In genomic region chr10:78396625-78396885, GRCm38 (mm10) we compare ENCODE assay signal across 7 mouse cellular contexts. TPM values are rescaled to one million over a fixed set of nuclear protein-coding genes. Genes with fewer than 3 reads are reported as not detected.
A peak's percentile ranks its signal among the peaks of the same experiment; 100 is the strongest.
DNase-seq lines count a peak whose midpoint lies in the region; ATAC-seq and TF ChIP-seq lines count a peak whose summit lies in the region.

No protein-coding gene starts in this region.

- WGBS in embryonic facial prominence, embryonic 14.5 days: 60% methylated on average over 4 of the region's 4 CpGs
- 63% methylated on average over 4 of the region's 4 CpGs for whole genome bisulfite sequencing in hindbrain, embryonic 11.5 days
- 63% methylated on average over 4 of the region's 4 CpGs for WGBS in midbrain, embryonic 11.5 days

- H3K36me3 ChIP-seq in CH12.LX (replicated peaks in 1 of 2; ENCODE audit: control insufficient read depth in 1 of 2, insufficient read depth in 1 of 2, low read length in 1 of 2): peaks cover 24 to 30% of the 10 kb centered on the region in 2 experiments
- peaks cover 22% of the 10 kb centered on the region for H3K36me3 ChIP-seq in embryonic facial prominence, embryonic 14.5 days (ENCODE audit: control insufficient read depth, insufficient read depth, low read length)
- H3K36me3 ChIP-seq in hindbrain, embryonic 11.5 days (ENCODE audit: control insufficient read depth, insufficient read depth, low read length): peaks cover 11% of the 10 kb centered on the region; the same call in 1 of the 2 replicates
- H3K36me3 ChIP-seq in midbrain, embryonic 11.5 days (ENCODE audit: control insufficient read depth, insufficient read depth, low read length): peaks cover 10% of the 10 kb centered on the region

- no peak overlapping the region for H3K4me3 ChIP-seq in CH12.LX (replicated peaks in 1 of 3; ENCODE audit: low read depth in 2 of 3, low read length in 2 of 3, poor library complexity in 1 of 3)
- no peak overlapping the region for H3K4me3 ChIP-seq in embryonic facial prominence, embryonic 14.5 days (ENCODE audit: low read depth, low read length)
- no peak overlapping the region for H3K4me3 ChIP-seq in hindbrain, embryonic 11.5 days (ENCODE audit: low read depth, low read length)
- H3K4me3 ChIP-seq in midbrain, embryonic 11.5 days (ENCODE audit: low read depth, low read length): no peak overlapping the region

- no peak overlapping the region for H3K4me2 ChIP-seq in CH12.LX (ENCODE audit: insufficient read depth, low read depth, poor library complexity, severe bottlenecking)
- H3K4me2 ChIP-seq in embryonic facial prominence, embryonic 14.5 days (ENCODE audit: low read depth, low read length): 0 out of 2 replicates have a peak overlapping the region, but pooled peaks have one; percentile 12
- peak overlapping the region; percentile 14; the same call in 1 of the 2 replicates for H3K4me2 ChIP-seq in hindbrain, embryonic 11.5 days (replicated peaks; ENCODE audit: low read depth, low read length)
- no peak overlapping the region for H3K4me2 ChIP-seq in midbrain, embryonic 11.5 days

- H3K9me3 ChIP-seq in CH12.LX (replicated peaks; ENCODE audit: low read length): peaks cover 3% of the 10 kb centered on the region
- H3K9me3 ChIP-seq in embryonic facial prominence, embryonic 14.5 days (ENCODE audit: control insufficient read depth, low read length): no peaks in the 10 kb centered on the region
- no peaks in the 10 kb centered on the region for H3K9me3 ChIP-seq in hindbrain, embryonic 11.5 days (ENCODE audit: control insufficient read depth, low read length)
- no peaks in the 10 kb centered on the region for H3K9me3 ChIP-seq in midbrain, embryonic 11.5 days (ENCODE audit: control insufficient read depth, low read length)

- no peak for TF ChIP-seq POLR2A in CH12.LX (IDR thresholded peaks at IDR 0.05; ENCODE audit: low read depth, low read length)

- ATAC-seq in embryonic facial prominence, embryonic 14.5 days (ENCODE audit: low read depth): no peak
- ATAC-seq in hindbrain, embryonic 11.5 days (ENCODE audit: low FRiP score): peak; percentile 44
- ATAC-seq in midbrain, embryonic 11.5 days (ENCODE audit: low FRiP score): peak; percentile 40; the same call in 1 of the 2 replicates

- no peak overlapping the region for H3K9ac ChIP-seq in CH12.LX (ENCODE audit: insufficient read depth, low read depth)
- no peak overlapping the region for H3K9ac ChIP-seq in embryonic facial prominence, embryonic 14.5 days (ENCODE audit: low read depth, low read length)
- H3K9ac ChIP-seq in hindbrain, embryonic 11.5 days (ENCODE audit: low read depth, low read length): no peak overlapping the region
- H3K9ac ChIP-seq in midbrain, embryonic 11.5 days (ENCODE audit: low read length): no peak overlapping the region

- no peak overlapping the region for H3K27ac ChIP-seq in CH12.LX (ENCODE audit: insufficient read depth, low read depth)
- no peak overlapping the region for H3K27ac ChIP-seq in embryonic facial prominence, embryonic 14.5 days (replicated peaks; ENCODE audit: low read depth, low read length)
- H3K27ac ChIP-seq in hindbrain, embryonic 11.5 days (ENCODE audit: low read depth, low read length): no peak overlapping the region
- H3K27ac ChIP-seq in midbrain, embryonic 11.5 days (ENCODE audit: low read depth, low read length): no peak overlapping the region

- TF ChIP-seq RAD21 in CH12.LX (IDR thresholded peaks at IDR 0.05; ENCODE audit: low read depth, low read length): no peak

- in situ Hi-C loops in CH12.LX (cut with MboI; ENCODE audit: low pct_ligation_motif_present, low pct_unique_long_range_greater_than_20kb, low sequenced_read_pairs): loop anchor here (25.0 kb wide), 1 partner anchor 359 kb away; the partner anchor contains the start of genes Aire and Dnmt3l

- no peak for TF ChIP-seq EP300 in CH12.LX (IDR thresholded peaks at IDR 0.05; ENCODE audit: low read length)

- dilution Hi-C loops in CH12.LX (cut with MboI; ENCODE audit: extremely low pct_ligation_motif_present, extremely low pct_unique_long_range_greater_than_20kb, low sequenced_read_pairs): no loop called here

- no peak for DNase-seq in CH12.LX (ENCODE audit: extremely low read depth)
- DNase-seq in embryonic facial prominence, embryonic 14.5 days (ENCODE audit: low spot score): no peak
- no peak for DNase-seq in hindbrain, embryonic 11.5 days (ENCODE audit: low spot score)
- no peak for DNase-seq in midbrain, embryonic 11.5 days (ENCODE audit: low spot score, missing footprints)
- DNase-seq in gastrocnemius, adult 8-10 months (ENCODE audit: low spot score in 2 of 2): no peak
- no peak for DNase-seq in ovary, postnatal 36 days (ENCODE audit: low spot score)
- DNase-seq in cerebellum, postnatal 25 days: no peak

- TF ChIP-seq CTCF in CH12.LX (conservative IDR thresholded peaks at IDR 0.05 in 1 of 2, IDR thresholded peaks at IDR 0.05 in 1 of 2; ENCODE audit: low read depth in 2 of 2, low read length in 2 of 2): no peak

- H3K27me3 ChIP-seq in CH12.LX (replicated peaks): peaks cover 6% of the 10 kb centered on the region
- H3K27me3 ChIP-seq in embryonic facial prominence, embryonic 14.5 days (replicated peaks; ENCODE audit: control insufficient read depth, insufficient read depth, low read length): peaks cover 5% of the 10 kb centered on the region
- H3K27me3 ChIP-seq in hindbrain, embryonic 11.5 days (ENCODE audit: control insufficient read depth, insufficient read depth, low read length): peaks cover 6% of the 10 kb centered on the region
- H3K27me3 ChIP-seq in midbrain, embryonic 11.5 days (ENCODE audit: control insufficient read depth, insufficient read depth, low read length): peaks cover 9% of the 10 kb centered on the region

- H3K79me2 ChIP-seq in CH12.LX (replicated peaks; ENCODE audit: control insufficient read depth, extremely low read depth, insufficient read depth, poor library complexity, severe bottlenecking): no peaks in the 10 kb centered on the region

- peaks cover 14 to 63% of the 10 kb centered on the region in 2 experiments for H3K4me1 ChIP-seq in CH12.LX (ENCODE audit: control insufficient read depth in 1 of 2, insufficient read depth in 2 of 2)
- H3K4me1 ChIP-seq in embryonic facial prominence, embryonic 14.5 days (ENCODE audit: control insufficient read depth, insufficient read depth, low read length): no peaks in the 10 kb centered on the region
- peaks cover 2% of the 10 kb centered on the region; the same call in 1 of the 2 replicates for H3K4me1 ChIP-seq in hindbrain, embryonic 11.5 days (replicated peaks; ENCODE audit: control insufficient read depth, insufficient read depth, low read length)
- peaks cover 12% of the 10 kb centered on the region for H3K4me1 ChIP-seq in midbrain, embryonic 11.5 days (ENCODE audit: control insufficient read depth, insufficient read depth, low read length)

TF ChIP-seq in CH12.LX, 34 proteins besides CTCF, POLR2A, EP300 and RAD21:
- TF ChIP-seq IRF4 (IDR thresholded peaks at IDR 0.05; ENCODE audit: low read depth, low read length) (no peak), UBTF (IDR thresholded peaks at IDR 0.05; ENCODE audit: low read depth, low read length) (0 out of 2 replicates have a peak, but pooled peaks have one; percentile 12)

RNA-seq across cellular contexts. Expression of gene Rrp1, which starts 16.3 kb away (rescaled TPM):
- total RNA-seq in CH12.LX (2012; rRNA removed): 189 and 203 TPM in 2 replicates
- total RNA-seq in CH12.LX (2014; rRNA removed): 127 and 138 TPM in 2 replicates
- polyA plus RNA-seq in CH12.LX (2012; ENCODE audit: insufficient read length, low read depth): 327 and 659 TPM in 2 replicates
- 204 and 237 TPM in 2 replicates for polyA plus RNA-seq in embryonic facial prominence, embryonic 14.5 days (2014; fragmentation: Nextera tagmentation; extraction: Ambion mirVana)
- 225 and 242 TPM in 2 replicates for polyA plus RNA-seq in hindbrain, embryonic 11.5 days (2014; fragmentation: Nextera tagmentation; extraction: Ambion mirVana)
- polyA plus RNA-seq in midbrain, embryonic 11.5 days (2014; fragmentation: Nextera tagmentation; extraction: Ambion mirVana): 223 and 244 TPM in 2 replicates
- total RNA-seq in gastrocnemius, adult 8-10 months (2022): 10 to 100 TPM; 54.6 to 63.3 (median 59.5) TPM

RNA-seq across cellular contexts. Expression of gene Cstb, which starts 28.9 kb away (rescaled TPM):
- total RNA-seq in CH12.LX (2012; rRNA removed): 124 and 139 TPM in 2 replicates
- total RNA-seq in CH12.LX (2014; rRNA removed): 226 and 239 TPM in 2 replicates
- 194 and 206 TPM in 2 replicates for polyA plus RNA-seq in CH12.LX (2012; ENCODE audit: insufficient read length, low read depth)
- 249 and 258 TPM in 2 replicates for polyA plus RNA-seq in embryonic facial prominence, embryonic 14.5 days (2014; fragmentation: Nextera tagmentation; extraction: Ambion mirVana)
- polyA plus RNA-seq in hindbrain, embryonic 11.5 days (2014; fragmentation: Nextera tagmentation; extraction: Ambion mirVana): 115 and 117 TPM in 2 replicates
- polyA plus RNA-seq in midbrain, embryonic 11.5 days (2014; fragmentation: Nextera tagmentation; extraction: Ambion mirVana): 109 and 115 TPM in 2 replicates
- total RNA-seq in gastrocnemius, adult 8-10 months (2022): 10 to 100 TPM in 3 of 4 experiments, 1 to 10 TPM in 1; 7.8 to 12.6 (median 11.0) TPM

RNA-seq across cellular contexts. Expression of gene Agpat3, which starts 44.3 kb away (rescaled TPM):
- total RNA-seq in CH12.LX (2012; rRNA removed) (49.4 and 63.1 TPM in 2 replicates), CH12.LX (2014; rRNA removed) (36.7 and 40.1 TPM in 2 replicates)
- polyA plus RNA-seq in CH12.LX (2012; ENCODE audit: insufficient read length, low read depth): 67.2 and 70.0 TPM in 2 replicates
- 83.2 and 86.1 TPM in 2 replicates for polyA plus RNA-seq in embryonic facial prominence, embryonic 14.5 days (2014; fragmentation: Nextera tagmentation; extraction: Ambion mirVana)
- polyA plus RNA-seq in hindbrain, embryonic 11.5 days (2014; fragmentation: Nextera tagmentation; extraction: Ambion mirVana): 44.1 and 46.0 TPM in 2 replicates
- 37.8 and 46.3 TPM in 2 replicates for polyA plus RNA-seq in midbrain, embryonic 11.5 days (2014; fragmentation: Nextera tagmentation; extraction: Ambion mirVana)
- total RNA-seq in gastrocnemius, adult 8-10 months (2022): 100 to 1,000 TPM; 107 to 126 (median 122) TPM

Comparison
In these comparisons a context has a peak if more than half of its experiments do, and no peak if none do; other contexts are left out.
1. H3K4me2 ChIP-seq: peak in embryonic facial prominence, embryonic 14.5 days (single experiment) and hindbrain, embryonic 11.5 days (single experiment); none in CH12.LX (single experiment) and midbrain, embryonic 11.5 days (single experiment).